Mouse (Mus musculus) heart, embryonic 16.5 days (tissue): ENCODE data around the gene Magi1. TPM values are rescaled to one million over a fixed set of nuclear protein-coding genes. Genes with fewer than 3 reads are reported as not detected.

Experiments used
- ATAC-seq: fragments of 200-750 bp; cut with Nextera tagmentation; replicated peaks from 2 replicates; pipeline ENCODE4 v1.8.0; 2017; ENCODE audit warnings: moderate number of reproducible peaks; ENCODE audit not compliant: insufficient read depth, low FRiP score; ENCODE audit errors: extremely low read depth
- H3K27ac ChIP-seq: fragments of 300-500 bp; sonication (generic); 2 replicates; pipeline ENCODE4 v1.5.1; 2014; ENCODE audit warnings: mild to moderate bottlenecking, low read length, control low read depth, moderate library complexity
- H3K27me3 ChIP-seq: fragments of 300-500 bp; sonication (generic); 2 replicates; pipeline ENCODE4 v1.6.1; 2014; ENCODE audit warnings: low read length, mixed read lengths; ENCODE audit not compliant: control insufficient read depth, insufficient read depth
- H3K36me3 ChIP-seq: fragments of 300-500 bp; sonication (generic); 2 replicates; pipeline ENCODE4 v1.6.1; 2014; ENCODE audit not compliant: control insufficient read depth, insufficient read depth
- H3K4me1 ChIP-seq: fragments of 300-500 bp; sonication (generic); 2 replicates; pipeline ENCODE4 v1.6.1; 2014; ENCODE audit warnings: low read length, mixed read lengths; ENCODE audit not compliant: control insufficient read depth, insufficient read depth
- H3K4me2 ChIP-seq: fragments of 300-500 bp; sonication (generic); 2 replicates; pipeline ENCODE4 v1.6.1; 2014; ENCODE audit warnings: low read depth, mild to moderate bottlenecking, control low read depth, low read length
- H3K4me3 ChIP-seq: fragments of 300-500 bp; sonication (generic); 2 replicates; pipeline ENCODE4 v1.5.1; 2014; ENCODE audit warnings: mild to moderate bottlenecking, control low read depth, low read length
- H3K9ac ChIP-seq: fragments of 300-500 bp; sonication (generic); 2 replicates; pipeline ENCODE4 v1.6.1; 2014; ENCODE audit warnings: low read length, control low read depth
- H3K9me3 ChIP-seq: fragments of 300-500 bp; sonication (generic); replicated peaks from 2 replicates; pipeline ENCODE4 v1.6.1; 2016; ENCODE audit warnings: low read length; ENCODE audit not compliant: control insufficient read depth
- WGBS: fragments of 180-500 bp; shearing (Covaris S2); extraction: QIAGEN DNeasy Blood & Tissue Kit; methylation state at CpG from one replicate; pipeline ENCODE4 v1.1.7; 2014; 5-methylcytosine and 5-hydroxymethylcytosine counted together
- polyA plus RNA-seq: library from polyadenylated mRNA; unstranded; fragments of >200 nt; fragmentation: Nextera tagmentation; extraction: Ambion mirVana; gene quantifications from 2 replicates; pipeline ENCODE4 v1.2.1, GENCODE M21; 2015

Gene Magi1
- polyA plus RNA-seq, 1 experiment from 2014 or later = 6.3 TPM

DNA sequence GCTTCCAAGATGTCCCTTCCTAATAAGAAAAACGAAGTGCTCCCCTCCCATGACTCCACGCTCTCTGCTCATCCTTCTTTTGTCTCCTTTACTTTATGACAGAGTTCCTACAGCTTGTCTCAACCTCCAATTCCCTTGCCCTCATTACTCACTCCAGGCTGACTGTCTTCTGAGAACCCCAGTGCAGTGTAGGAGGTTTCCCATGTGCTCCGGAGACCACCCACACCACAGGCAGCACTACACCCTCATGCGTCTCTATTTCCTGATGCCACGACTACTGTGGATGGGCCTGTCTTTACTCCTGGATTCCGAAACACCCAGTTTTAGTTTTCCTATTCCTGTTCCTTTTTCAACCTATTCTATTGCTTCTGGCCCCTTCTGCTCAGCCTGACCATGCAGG lies 549.9 kb downstream of the Magi1 start:
- Histone ChIP-seq H3K4me1 (no peaks in the 10 kb centered on the region), H3K9ac (no peak overlapping the region), H3K36me3 (no peaks in the 10 kb centered on the region), H3K27me3 (no peaks in the 10 kb centered on the region), H3K4me2 (no peak overlapping the region), H3K27ac (no peak overlapping the region), H3K9me3 (no peaks in the 10 kb centered on the region), H3K4me3 (no peak overlapping the region)
- no peak for ATAC-seq
- WGBS = 77% methylated on average over 6 of the region's 6 CpGs

GRCm38 (mm10) chr6:93729702-93730101 lies 554.0 kb downstream of the Magi1 start:
- H3K4me2 ChIP-seq = no peak overlapping the region
- no peak overlapping the region for H3K4me3 ChIP-seq
- no peak for ATAC-seq
- H3K27ac ChIP-seq = no peak overlapping the region
- H3K9ac ChIP-seq = no peak overlapping the region
- WGBS = 63% methylated on average over 8 of the region's 8 CpGs
- H3K9me3 ChIP-seq = no peaks in the 10 kb centered on the region
- peaks cover 10% of the 10 kb centered on the region for H3K4me1 ChIP-seq
- no peaks in the 10 kb centered on the region for H3K27me3 ChIP-seq
- no peaks in the 10 kb centered on the region for H3K36me3 ChIP-seq

DNA sequence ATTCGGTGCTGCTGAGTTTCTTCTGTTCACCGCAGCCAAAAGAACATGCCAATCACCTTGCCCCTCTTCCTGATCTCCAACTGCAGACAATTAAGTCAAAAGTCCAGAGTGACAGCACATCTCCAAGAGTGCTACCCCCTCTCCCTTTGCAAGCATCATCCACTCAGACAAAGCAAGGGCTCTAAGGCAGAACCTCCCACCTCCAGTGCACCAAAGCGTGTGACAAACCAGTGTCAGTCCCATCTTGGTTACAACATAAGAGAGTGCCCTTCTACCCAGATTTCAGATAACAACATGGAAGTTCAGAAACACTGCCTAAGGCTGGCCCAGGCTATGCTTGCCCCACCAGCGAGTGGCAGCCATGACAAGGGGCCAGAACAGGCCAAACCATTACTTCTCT lies 554.9 kb downstream of the Magi1 start:
- no peaks in the 10 kb centered on the region for H3K27me3 ChIP-seq
- 78% methylated on average over 4 of the region's 4 CpGs for WGBS
- no peak for ATAC-seq
- no peaks in the 10 kb centered on the region for H3K36me3 ChIP-seq
- H3K9ac ChIP-seq = no peak overlapping the region
- peaks cover 10% of the 10 kb centered on the region for H3K4me1 ChIP-seq
- no peaks in the 10 kb centered on the region for H3K9me3 ChIP-seq
- no peak overlapping the region for H3K27ac ChIP-seq
- no peak overlapping the region for H3K4me3 ChIP-seq
- H3K4me2 ChIP-seq = no peak overlapping the region

GRCm38 (mm10) chr6:93727630-93728178 lies 556.0 kb downstream of the Magi1 start:
- peak overlapping the region; percentile 14; the same call in 1 of the 2 replicates for H3K27ac ChIP-seq
- no peaks in the 10 kb centered on the region for H3K36me3 ChIP-seq
- H3K27me3 ChIP-seq = no peaks in the 10 kb centered on the region
- ATAC-seq = no peak
- peak overlapping the region; percentile 34; the same call in 1 of the 2 replicates for H3K4me2 ChIP-seq
- 39% methylated on average over 15 of the region's 15 CpGs for WGBS
- peaks cover 10% of the 10 kb centered on the region for H3K4me1 ChIP-seq
- H3K9me3 ChIP-seq = no peaks in the 10 kb centered on the region
- no peak overlapping the region for H3K9ac ChIP-seq
- H3K4me3 ChIP-seq = no peak overlapping the region

GRCm38 (mm10) chr6:93726829-93727455 lies 556.8 kb downstream of the Magi1 start:
- 38% methylated on average over 7 of the region's 7 CpGs for WGBS
- ATAC-seq = 0 out of 2 replicates have a peak, but pooled peaks have one; percentile 55

GRCm38 (mm10) chr6:93726121-93726520 lies 557.6 kb downstream of the Magi1 start:
- Histone ChIP-seq H3K36me3 (no peaks in the 10 kb centered on the region), H3K4me1 (peaks cover 10% of the 10 kb centered on the region), H3K9me3 (no peaks in the 10 kb centered on the region), H3K9ac (no peak overlapping the region), H3K4me2 (no peak overlapping the region), H3K27ac (no peak overlapping the region), H3K4me3 (no peak overlapping the region), H3K27me3 (no peaks in the 10 kb centered on the region)
- ATAC-seq = no peak
- 79% methylated on average over 10 of the region's 10 CpGs for WGBS

More at GRCm38 (mm10) chr6:93726829-93727455, 556.8 kb downstream of the Magi1 start:
- Histone ChIP-seq H3K9ac (no peak overlapping the region), H3K4me1 (peaks cover 10% of the 10 kb centered on the region), H3K4me3 (no peak overlapping the region), H3K4me2 (no peak overlapping the region), H3K27me3 (no peaks in the 10 kb centered on the region), H3K9me3 (no peaks in the 10 kb centered on the region), H3K27ac (no peak overlapping the region), H3K36me3 (no peaks in the 10 kb centered on the region)

- Histone ChIP-seq H3K9ac (no peak overlapping the region), H3K27ac (no peak overlapping the region)
- 71% methylated on average over 7 of the region's 7 CpGs for WGBS
Observed at GRCm38 (mm10) chr6:93724749-93725148, 559.0 kb downstream of the Magi1 start.

DNA sequence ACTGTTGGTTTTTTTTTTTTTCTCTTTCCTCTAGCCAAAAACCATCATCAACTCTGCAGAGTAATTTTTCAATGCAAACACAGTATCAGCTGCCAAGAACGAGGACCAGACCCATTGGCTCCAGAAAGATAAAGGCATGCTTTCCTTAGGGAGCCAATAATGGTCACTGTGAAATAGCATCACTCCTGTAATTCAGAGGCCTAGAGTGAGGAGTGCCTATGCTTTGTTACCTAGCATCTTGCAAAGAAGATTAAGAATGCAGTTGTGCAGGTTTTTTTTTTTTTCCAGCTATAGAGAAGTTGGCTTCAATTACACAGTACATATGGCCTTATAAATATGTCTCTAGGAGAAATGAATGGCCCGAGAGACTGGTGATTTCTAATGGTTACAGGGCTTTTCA lies 560.5 kb downstream of the Magi1 start:
- Histone ChIP-seq H3K27ac (no peak overlapping the region), H3K36me3 (no peaks in the 10 kb centered on the region), H3K4me1 (peaks cover 13% of the 10 kb centered on the region), H3K4me3 (no peak overlapping the region), H3K9me3 (no peaks in the 10 kb centered on the region), H3K27me3 (no peaks in the 10 kb centered on the region), H3K9ac (no peak overlapping the region), H3K4me2 (no peak overlapping the region)
- no peak for ATAC-seq
- 54% methylated on average over 2 of the region's 2 CpGs for WGBS

More at GRCm38 (mm10) chr6:93724749-93725148, 559.0 kb downstream of the Magi1 start:
- Histone ChIP-seq H3K4me3 (no peak overlapping the region), H3K4me2 (no peak overlapping the region), H3K4me1 (peaks cover 10% of the 10 kb centered on the region), H3K9me3 (no peaks in the 10 kb centered on the region), H3K27me3 (no peaks in the 10 kb centered on the region), H3K36me3 (no peaks in the 10 kb centered on the region)
- ATAC-seq = no peak

DNA sequence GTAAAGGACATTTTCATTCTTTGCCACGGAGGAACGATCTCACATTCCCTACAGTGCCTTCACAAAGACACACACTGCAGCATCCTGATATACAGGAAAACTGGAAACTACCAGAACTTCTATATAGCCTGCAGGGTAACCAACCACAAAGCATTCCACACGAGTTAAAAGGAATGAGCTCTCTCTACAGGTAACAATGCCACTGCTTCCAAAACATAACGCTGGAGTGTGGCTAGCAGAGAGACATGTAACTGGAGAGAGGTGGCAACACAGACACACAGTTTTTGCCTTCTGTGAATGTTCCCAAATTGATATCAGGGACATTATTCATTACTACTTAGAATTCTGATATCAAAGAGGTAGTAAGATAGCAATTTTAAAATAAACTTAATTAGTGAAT lies 564.2 kb downstream of the Magi1 start:
- H3K27ac ChIP-seq = no peak overlapping the region
- WGBS = 45% methylated on average over 4 of the region's 4 CpGs
- no peak overlapping the region for H3K4me2 ChIP-seq
- no peaks in the 10 kb centered on the region for H3K9me3 ChIP-seq
- no peaks in the 10 kb centered on the region for H3K27me3 ChIP-seq
- no peak overlapping the region for H3K4me3 ChIP-seq
- H3K9ac ChIP-seq = no peak overlapping the region
- ATAC-seq = no peak
- H3K4me1 ChIP-seq = peaks cover 23% of the 10 kb centered on the region
- H3K36me3 ChIP-seq = no peaks in the 10 kb centered on the region
